Mouse (Mus musculus) midbrain, embryonic 16.5 days (tissue): Measurements from ENCODE around the gene Ankrd6. TPM values are rescaled to one million over a fixed set of nuclear protein-coding genes. Genes with fewer than 3 reads are reported as not detected.

Source experiments
- ATAC-seq: fragments of 200-750 bp; cut with Nextera tagmentation; 2 replicates; pipeline ENCODE4 v1.8.0; 2017; ENCODE audit warnings: moderate TSS enrichment
- H3K27ac ChIP-seq: fragments of 300-500 bp; sonication (generic); 2 replicates; pipeline ENCODE4 v1.5.1; 2014; ENCODE audit warnings: mild to moderate bottlenecking, low read length, mixed read lengths
- H3K27me3 ChIP-seq: fragments of 300-500 bp; sonication (generic); 2 replicates; pipeline ENCODE4 v1.6.1; 2014; ENCODE audit warnings: low read depth, low read length, mixed read lengths; ENCODE audit not compliant: control insufficient read depth, insufficient read depth
- H3K36me3 ChIP-seq: fragments of 300-500 bp; sonication (generic); 2 replicates; pipeline ENCODE4 v1.6.1; 2014; ENCODE audit warnings: mild to moderate bottlenecking, low read length, moderate library complexity, mixed read lengths; ENCODE audit not compliant: control insufficient read depth, insufficient read depth
- H3K4me1 ChIP-seq: fragments of 300-500 bp; sonication (generic); 2 replicates; pipeline ENCODE4 v1.6.1; 2014; ENCODE audit warnings: mild to moderate bottlenecking, low read length, mixed read lengths; ENCODE audit not compliant: control insufficient read depth, insufficient read depth
- H3K4me2 ChIP-seq: fragments of 300-500 bp; sonication (generic); 2 replicates; pipeline ENCODE4 v1.6.1; 2014; ENCODE audit warnings: mild to moderate bottlenecking, low read length, mixed read lengths
- H3K4me3 ChIP-seq: fragments of 300-500 bp; sonication (generic); 2 replicates; pipeline ENCODE4 v1.5.1; 2014; ENCODE audit warnings: low read depth, mild to moderate bottlenecking, low read length, moderate library complexity, mixed read lengths
- H3K9ac ChIP-seq: fragments of 300-500 bp; sonication (generic); 2 replicates; pipeline ENCODE4 v1.6.1; 2014; ENCODE audit warnings: low read depth, low read length, mixed read lengths
- H3K9me3 ChIP-seq: fragments of 300-500 bp; sonication (generic); replicated peaks from 2 replicates; pipeline ENCODE4 v1.6.1; 2014; ENCODE audit warnings: mild to moderate bottlenecking, low read length, mixed read lengths; ENCODE audit not compliant: control insufficient read depth, poor library complexity, severe bottlenecking
- WGBS: fragments of 180-500 bp; shearing (Covaris S2); extraction: QIAGEN DNeasy Blood & Tissue Kit; methylation state at CpG from one replicate; pipeline ENCODE4 v1.1.7; 2014; 5-methylcytosine and 5-hydroxymethylcytosine counted together
- polyA plus RNA-seq: library from polyadenylated mRNA; unstranded; fragments of >200 nt; fragmentation: Nextera tagmentation; extraction: Ambion mirVana; gene quantifications from 2 replicates; pipeline ENCODE4 v1.2.1, GENCODE M21; 2015

Ankrd6 gene
- polyA plus RNA-seq, 1 experiment from 2014 or later: 35.7 TPM

DNA sequence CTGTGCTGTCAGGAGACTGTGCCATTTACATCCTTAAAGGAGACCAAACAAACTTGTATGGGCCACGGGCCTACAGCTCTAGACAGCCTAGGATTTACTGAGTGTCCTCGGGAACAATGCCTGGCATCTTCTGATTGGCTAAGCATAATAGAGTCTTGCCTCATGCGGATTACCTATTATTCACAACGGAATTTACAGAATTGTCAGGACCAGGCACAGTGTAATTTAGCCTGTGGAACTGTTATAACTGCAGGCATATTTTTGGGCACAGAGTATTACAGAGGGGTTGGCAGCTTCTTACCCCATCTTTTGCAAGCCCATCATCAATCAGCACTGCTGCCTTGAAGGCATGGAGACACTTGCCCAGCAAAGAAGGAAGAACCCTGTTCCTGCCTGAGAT, 51.6 kb downstream of the Ankrd6 start:
- H3K4me3 ChIP-seq: no peak overlapping the region
- no peak overlapping the region for H3K9ac ChIP-seq
- no peak overlapping the region for H3K4me2 ChIP-seq
- no peaks in the 10 kb centered on the region for H3K4me1 ChIP-seq
- ATAC-seq: no peak
- H3K27ac ChIP-seq: no peak overlapping the region
- WGBS: 26% methylated on average over 4 of the region's 4 CpGs
- H3K36me3 ChIP-seq: 0 out of 2 replicates have a peak, but pooled peaks cover 2% of the 10 kb centered on the region
- H3K27me3 ChIP-seq: no peaks in the 10 kb centered on the region
- H3K9me3 ChIP-seq: peaks cover 10% of the 10 kb centered on the region

DNA sequence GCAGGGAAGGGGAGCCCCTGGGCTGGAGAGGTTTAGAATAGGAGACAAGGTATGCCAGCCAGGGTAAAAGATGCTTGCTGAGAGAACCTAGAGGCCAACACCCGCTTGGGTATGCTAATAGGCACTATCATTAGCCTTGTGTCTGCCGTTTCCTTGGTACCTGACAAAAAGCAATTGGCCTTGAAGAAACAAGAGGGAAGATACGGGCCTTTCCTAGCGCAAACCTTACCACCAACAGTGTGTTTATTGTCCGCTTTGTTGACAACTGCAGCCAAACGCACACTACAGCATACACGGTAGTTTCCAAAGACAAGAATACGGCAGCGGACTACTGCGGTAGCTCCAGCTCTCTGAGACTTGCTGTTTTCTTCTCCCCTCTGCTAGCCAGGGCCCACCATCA, 59.3 kb downstream of the Ankrd6 start:
- no peak overlapping the region for H3K27ac ChIP-seq
- peaks cover 7% of the 10 kb centered on the region; the same call in 1 of the 2 replicates for H3K4me1 ChIP-seq
- H3K9ac ChIP-seq: no peak overlapping the region
- no peak for ATAC-seq
- H3K36me3 ChIP-seq: 0 out of 2 replicates have a peak, but pooled peaks cover 2% of the 10 kb centered on the region
- H3K27me3 ChIP-seq: no peaks in the 10 kb centered on the region
- H3K4me2 ChIP-seq: no peak overlapping the region
- H3K9me3 ChIP-seq: peaks cover 20% of the 10 kb centered on the region
- WGBS: 76% methylated on average over 10 of the region's 10 CpGs
- no peak overlapping the region for H3K4me3 ChIP-seq

- ATAC-seq: no peak
- 81% methylated on average over 5 of the region's 5 CpGs for WGBS
- Histone ChIP-seq H3K4me3 (no peak overlapping the region), H3K9me3 (peaks cover 20% of the 10 kb centered on the region), H3K9ac (no peak overlapping the region), H3K4me2 (no peak overlapping the region), H3K27ac (no peak overlapping the region), H3K36me3 (0 out of 2 replicates have a peak, but pooled peaks cover 2% of the 10 kb centered on the region), H3K4me1 (peaks cover 7% of the 10 kb centered on the region; the same call in 1 of the 2 replicates), H3K27me3 (no peaks in the 10 kb centered on the region)
These were observed 59.9 kb downstream of the Ankrd6 start for GRCm38 (mm10) chr4:32890735-32891098.

- Histone ChIP-seq H3K36me3 (0 out of 2 replicates have a peak, but pooled peaks cover 2% of the 10 kb centered on the region), H3K9me3 (peaks cover 20% of the 10 kb centered on the region), H3K4me2 (no peak overlapping the region), H3K27ac (peak overlapping the region; percentile 5; the same call in 1 of the 2 replicates), H3K4me3 (no peak overlapping the region), H3K27me3 (no peaks in the 10 kb centered on the region), H3K9ac (no peak overlapping the region), H3K4me1 (peaks cover 7% of the 10 kb centered on the region; the same call in 1 of the 2 replicates)
- 54% methylated on average over 10 of the region's 10 CpGs for WGBS
- no peak for ATAC-seq
These were observed 60.5 kb downstream of the Ankrd6 start for GRCm38 (mm10) chr4:32889996-32890734.

DNA sequence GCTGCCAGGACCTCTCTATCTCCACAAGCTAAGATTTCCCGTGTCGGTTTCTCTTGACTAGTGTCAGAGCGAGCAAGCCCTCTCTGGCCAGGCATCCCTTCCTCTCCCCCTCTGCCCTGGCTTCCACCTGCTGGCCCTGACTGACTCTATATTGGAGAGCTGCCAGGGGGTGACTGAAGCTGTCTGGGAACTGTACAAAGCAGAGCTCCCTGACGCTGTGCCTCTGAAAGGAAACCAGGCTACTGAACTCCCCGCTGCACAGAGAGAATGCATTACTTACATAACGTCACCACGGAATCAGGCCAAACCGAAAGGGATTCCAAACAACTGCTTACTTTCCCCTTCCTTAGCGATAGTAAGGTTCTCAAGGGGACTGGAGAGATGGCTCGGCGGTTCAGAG, 61.4 kb downstream of the Ankrd6 start:
- Histone ChIP-seq H3K4me1 (peaks cover 7% of the 10 kb centered on the region; the same call in 1 of the 2 replicates), H3K27me3 (no peaks in the 10 kb centered on the region), H3K9me3 (peaks cover 12% of the 10 kb centered on the region; the same call in 1 of the 2 replicates), H3K36me3 (0 out of 2 replicates have a peak, but pooled peaks cover under 1% of the 10 kb centered on the region), H3K4me3 (no peak overlapping the region), H3K9ac (no peak overlapping the region), H3K27ac (peak overlapping the region; percentile 5; the same call in 1 of the 2 replicates), H3K4me2 (no peak overlapping the region)
- 32% methylated on average over 11 of the region's 11 CpGs for WGBS
- peak; percentile 84 for ATAC-seq

GRCm38 (mm10) chr4:32886479-32886878, 64.2 kb downstream of the Ankrd6 start:
- no peaks in the 10 kb centered on the region for H3K27me3 ChIP-seq
- peaks cover 7% of the 10 kb centered on the region; the same call in 1 of the 2 replicates for H3K4me1 ChIP-seq
- no peak for ATAC-seq
- no peaks in the 10 kb centered on the region for H3K9me3 ChIP-seq
- no peak overlapping the region for H3K4me2 ChIP-seq
- WGBS: 99% methylated on average over 3 of the region's 3 CpGs
- no peak overlapping the region for H3K4me3 ChIP-seq
- H3K36me3 ChIP-seq: no peaks in the 10 kb centered on the region
- no peak overlapping the region for H3K27ac ChIP-seq
- H3K9ac ChIP-seq: no peak overlapping the region

- no peaks in the 10 kb centered on the region for H3K9me3 ChIP-seq
- no peak overlapping the region for H3K4me2 ChIP-seq
- no peak overlapping the region for H3K4me3 ChIP-seq
- no peak overlapping the region for H3K27ac ChIP-seq
- no peak overlapping the region for H3K9ac ChIP-seq
- H3K4me1 ChIP-seq: no peaks in the 10 kb centered on the region
- no peaks in the 10 kb centered on the region for H3K36me3 ChIP-seq
- WGBS: 46% methylated on average over 9 of the region's 9 CpGs
- H3K27me3 ChIP-seq: no peaks in the 10 kb centered on the region
- no peak for ATAC-seq
These were observed 66.0 kb downstream of the Ankrd6 start for GRCm38 (mm10) chr4:32884599-32884998.

DNA sequence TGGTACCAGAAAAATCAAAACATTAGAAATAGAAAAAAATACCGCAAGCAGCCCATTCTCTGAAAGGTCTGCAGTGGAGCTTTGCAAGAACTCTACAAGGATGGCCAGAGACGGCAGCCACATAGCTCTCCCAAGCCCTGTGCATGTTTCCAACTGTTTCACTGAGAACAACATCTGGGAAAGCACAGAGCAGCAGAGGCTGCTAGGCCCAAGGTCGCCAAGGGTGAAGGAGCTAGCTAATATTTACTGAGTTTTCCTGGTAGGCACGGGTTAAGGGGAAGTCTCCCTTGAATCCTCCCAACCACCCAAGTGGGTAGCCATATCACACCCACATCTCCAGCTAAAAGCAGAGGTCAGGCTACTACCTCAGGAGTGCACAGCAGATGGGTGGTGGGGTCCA, 69.6 kb downstream of the Ankrd6 start:
- ATAC-seq: no peak
- H3K27me3 ChIP-seq: no peaks in the 10 kb centered on the region
- no peak overlapping the region for H3K9ac ChIP-seq
- no peaks in the 10 kb centered on the region for H3K4me1 ChIP-seq
- no peak overlapping the region for H3K4me3 ChIP-seq
- 86% methylated on average over 4 of the region's 4 CpGs for WGBS
- H3K36me3 ChIP-seq: no peaks in the 10 kb centered on the region
- H3K27ac ChIP-seq: no peak overlapping the region
- no peaks in the 10 kb centered on the region for H3K9me3 ChIP-seq
- H3K4me2 ChIP-seq: no peak overlapping the region

- H3K27ac ChIP-seq: no peak overlapping the region
These were observed 76.0 kb downstream of the Ankrd6 start for GRCm38 (mm10) chr4:32874669-32875068.

More at GRCm38 (mm10) chr4:32874669-32875068, 76.0 kb downstream of the Ankrd6 start:
- no peaks in the 10 kb centered on the region for H3K4me1 ChIP-seq
- H3K36me3 ChIP-seq: no peaks in the 10 kb centered on the region
- H3K4me3 ChIP-seq: no peak overlapping the region
- H3K9me3 ChIP-seq: no peaks in the 10 kb centered on the region
- ATAC-seq: no peak
- H3K9ac ChIP-seq: no peak overlapping the region
- WGBS: 85% methylated on average over 4 of the region's 4 CpGs
- no peak overlapping the region for H3K4me2 ChIP-seq
- H3K27me3 ChIP-seq: no peaks in the 10 kb centered on the region
